In genomic region chr11:53748614-53749013, GRCm38 (mm10) we compare ENCODE assay signal across 15 mouse cellular contexts. TPM values are rescaled to one million over a fixed set of nuclear protein-coding genes. Genes with fewer than 3 reads are reported as not detected.
"Had no signal": no experiment of that assay in that cellular context is flagged by ENCODE, and none has a peak within 500 bp of the region (broad histone marks: within the 10 kb centered on the region; RNA-seq: fewer than 3 reads in every experiment).

No protein-coding gene starts in this region.

- ATAC-seq: intestine, postnatal 0 days; liver, postnatal 0 days had no signal

- DNase-seq: kidney, adult 8-10 months; kidney, postnatal 25 days; layer of hippocampus, adult 9-11 months; layer of hippocampus, postnatal 36 days; liver; liver, embryonic 13.5 days; liver, postnatal 0 days; right cerebral cortex, postnatal 14 days; thymus, adult 18-20 months; thymus, postnatal 25 days had no signal

RNA-seq across cellular contexts. Expression of gene Gm17334, which starts 24.4 kb away (rescaled TPM):
- total RNA-seq: midbrain, postnatal 0 days had no signal

RNA-seq across cellular contexts. Expression of gene Il5, which starts 28.0 kb away (rescaled TPM):
- total RNA-seq: layer of hippocampus, adult 18-20 months; layer of hippocampus, postnatal 36 days; left cerebral cortex, adult 8-10 months; left cerebral cortex, postnatal 36 days; midbrain, postnatal 0 days had no signal
